Mouse (Mus musculus) megakaryocyte, embryonic 14.5 days (primary cell): ENCODE results near the gene Gpcpd1.

Source experiments
- FLI1 ChIP-seq: IDR thresholded peaks from 2 replicates; pipeline ENCODE4 v1.6.1; 2012; ENCODE audit warnings: low read length, inconsistent platforms, mixed read lengths
- GATA1 ChIP-seq: IDR thresholded peaks from 3 replicates; pipeline ENCODE4 v1.6.1; 2012; ENCODE audit warnings: mixed read lengths, low read length, inconsistent platforms, borderline replicate concordance

DNA sequence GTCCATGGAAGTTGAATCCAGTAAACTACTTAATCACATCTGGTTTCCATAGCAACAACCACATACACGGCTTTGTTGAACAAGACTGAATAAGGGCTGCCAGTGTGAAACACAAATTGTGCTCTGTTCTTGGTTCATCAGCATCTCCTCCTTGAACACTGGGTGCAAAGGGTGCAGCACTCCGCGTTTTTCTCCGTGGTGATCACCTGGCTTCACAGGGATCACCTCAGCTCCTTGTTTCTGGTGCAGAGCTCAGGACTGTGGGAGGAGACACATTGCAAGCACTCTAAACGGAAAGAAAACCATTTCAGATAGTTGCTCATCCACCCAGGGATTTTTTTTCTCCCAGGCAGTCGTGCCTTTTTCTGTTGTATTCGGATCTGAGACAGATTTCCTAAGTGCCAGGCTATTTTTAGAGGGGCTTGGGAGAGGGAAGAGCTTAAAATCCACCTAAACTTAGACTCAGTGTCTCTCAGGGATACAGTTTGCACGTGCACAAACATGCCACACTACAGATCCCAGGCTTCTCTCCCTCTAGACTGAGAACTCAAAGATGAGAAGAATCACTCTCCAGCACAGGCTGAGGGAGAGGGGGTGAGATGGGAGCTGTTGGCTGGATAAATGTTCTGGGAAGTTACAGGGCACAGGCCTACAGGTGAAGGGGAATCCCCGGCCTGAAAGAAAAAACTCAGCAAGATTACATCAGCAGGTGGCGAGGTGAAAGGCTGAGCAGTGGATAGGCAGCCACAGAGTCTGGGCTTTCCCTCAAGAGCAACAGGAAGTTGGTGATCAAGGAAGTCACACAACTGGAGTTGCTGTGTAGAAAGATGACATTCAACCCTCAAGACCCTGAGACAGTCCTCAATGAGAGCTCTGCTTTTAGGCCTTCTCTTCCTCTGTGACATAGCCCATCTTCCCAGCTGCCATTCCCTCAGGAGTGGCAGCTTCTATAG, 19.9 kb upstream of the Gpcpd1 start:
- TF ChIP-seq GATA1 (no peak), FLI1 (no peak)
